Mouse (Mus musculus): ENCODE data around the gene Car1.
"Not testable (repeated sequence)": the region's sequence is repeated elsewhere in the genome, so short reads cannot be mapped to it uniquely, and the experiment has no call there.

Gene Car1

DNA sequence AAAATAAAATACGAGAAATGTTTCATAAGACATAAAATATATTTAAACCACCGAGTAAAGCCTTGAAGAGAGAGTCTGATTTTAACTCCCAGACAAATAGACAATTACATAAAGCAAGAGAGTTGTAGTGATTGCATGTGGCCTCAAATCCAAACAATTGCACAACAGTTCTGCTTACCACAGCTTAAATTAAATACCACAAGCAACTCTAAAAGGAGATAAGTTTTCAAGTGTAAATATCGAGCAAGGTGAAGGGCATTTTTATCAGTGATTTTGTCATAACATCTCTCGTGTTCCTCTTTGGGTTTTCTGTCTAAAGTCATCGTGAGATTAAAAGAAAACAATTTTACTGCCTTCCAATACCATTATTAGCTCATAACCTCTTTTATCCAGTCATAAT lies 25.0 kb downstream of the Car1 start:
- DNase-seq (ENCODE audit: low read depth) = not testable (repeated sequence)

DNA sequence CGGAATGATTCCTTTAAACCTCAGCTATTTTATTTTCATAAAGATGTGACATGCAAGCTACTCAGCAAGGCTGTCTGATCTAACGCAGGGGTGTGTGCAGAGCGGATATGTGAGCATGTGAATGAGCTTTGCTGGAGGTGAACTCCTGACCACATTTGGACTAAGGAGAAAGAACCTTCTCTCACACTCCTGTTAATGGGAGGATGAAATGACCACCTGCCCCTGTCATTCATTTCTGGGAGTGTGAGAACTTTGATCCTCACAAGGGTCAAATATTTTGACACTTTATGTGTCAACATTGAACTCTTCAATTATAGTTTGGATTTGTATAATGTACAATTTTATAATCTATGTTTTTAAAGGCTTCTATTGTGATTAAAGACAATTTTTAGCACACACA lies 25.8 kb downstream of the Car1 start:
- not testable (repeated sequence) for DNase-seq (ENCODE audit: low read depth)

DNA sequence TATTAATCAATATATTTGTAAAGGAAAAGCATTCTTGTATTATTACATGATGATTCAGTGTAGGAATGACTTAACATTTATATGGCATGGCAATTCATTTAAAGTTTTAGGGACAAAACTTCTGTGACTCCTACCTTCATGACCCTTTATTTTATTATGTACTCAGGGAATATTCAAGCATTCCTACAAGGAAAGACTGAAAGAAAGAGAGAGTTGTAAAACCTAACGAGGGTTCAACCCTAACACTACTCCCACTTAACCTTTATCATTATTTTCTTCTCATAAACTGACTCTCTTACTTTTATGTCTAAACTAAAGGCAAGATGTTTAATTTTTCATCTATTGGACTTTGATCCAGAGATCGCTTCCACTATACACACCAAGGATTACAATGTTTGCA lies 28.0 kb downstream of the Car1 start:
- no peak for DNase-seq (ENCODE audit: low read depth)

DNA sequence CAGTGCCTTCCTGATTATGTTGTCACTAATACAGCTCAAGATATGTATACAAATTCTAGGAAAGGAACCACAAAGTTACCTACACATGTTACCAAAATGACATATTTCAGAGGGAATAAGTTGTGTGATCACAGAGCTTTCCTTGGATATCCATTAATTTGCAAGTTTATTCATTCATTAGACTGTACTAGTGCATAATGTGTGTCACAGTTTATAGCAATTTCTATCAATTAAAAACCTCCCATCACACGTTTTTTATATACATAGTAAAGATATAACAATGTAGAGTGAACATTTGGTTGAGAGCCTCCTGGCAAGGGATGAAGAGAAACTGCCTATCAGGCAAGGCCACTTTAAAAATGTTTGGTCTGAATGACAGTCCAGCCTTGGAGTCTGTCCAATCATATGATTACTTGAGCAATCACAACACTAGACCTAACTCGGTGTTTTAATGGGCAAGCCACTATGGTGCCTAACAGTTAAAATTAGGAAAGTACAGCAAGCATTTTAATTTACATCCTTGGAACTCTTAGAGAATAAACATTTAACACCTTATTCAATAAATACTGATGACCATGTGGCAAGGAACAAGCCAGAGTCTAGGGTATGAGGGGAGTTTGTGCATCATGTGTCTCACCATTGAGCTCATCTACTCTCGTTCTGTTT lies 31.5 kb downstream of the Car1 start:
- not testable (repeated sequence) for DNase-seq (ENCODE audit: low read depth)

DNA sequence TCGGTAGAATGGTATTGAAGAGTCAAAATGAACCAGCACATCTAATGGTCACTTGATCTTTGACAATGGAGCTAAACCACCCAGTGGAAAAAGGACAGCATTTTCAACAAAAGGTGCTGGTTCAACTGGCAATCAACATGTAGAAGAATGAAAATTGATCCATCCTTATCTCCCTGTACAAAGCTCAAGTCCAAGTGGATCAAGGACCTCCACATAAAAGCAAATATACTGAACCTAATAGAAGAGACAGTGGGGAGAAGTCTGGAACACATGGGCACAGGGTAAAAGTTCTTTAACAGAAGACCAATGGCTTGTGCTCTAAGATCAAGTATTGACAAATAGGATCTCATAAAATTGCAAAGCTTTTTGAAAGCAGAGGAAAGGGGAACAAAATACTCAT lies 33.6 kb downstream of the Car1 start:
- not testable (repeated sequence) for DNase-seq (ENCODE audit: low read depth)

DNA sequence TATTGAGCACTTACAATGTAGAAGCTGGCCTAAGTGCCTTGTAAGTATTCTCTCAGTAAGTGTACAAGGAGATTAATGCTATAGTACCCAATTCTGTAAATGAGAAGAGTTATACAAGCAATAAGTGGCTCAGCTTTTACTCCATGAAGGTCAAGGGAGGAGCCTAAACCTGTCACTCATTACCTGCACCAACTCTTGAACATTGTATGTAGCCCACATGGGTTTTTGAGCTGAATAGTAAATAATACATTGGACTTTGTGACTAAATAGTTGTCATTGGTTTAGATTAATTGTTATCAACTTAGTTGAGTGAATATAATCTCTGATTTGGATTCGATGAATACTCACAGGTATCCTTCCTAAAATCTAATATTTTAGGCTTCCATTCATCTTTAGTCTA lies 35.7 kb downstream of the Car1 start:
- not testable (repeated sequence) for DNase-seq (ENCODE audit: low read depth)

DNA sequence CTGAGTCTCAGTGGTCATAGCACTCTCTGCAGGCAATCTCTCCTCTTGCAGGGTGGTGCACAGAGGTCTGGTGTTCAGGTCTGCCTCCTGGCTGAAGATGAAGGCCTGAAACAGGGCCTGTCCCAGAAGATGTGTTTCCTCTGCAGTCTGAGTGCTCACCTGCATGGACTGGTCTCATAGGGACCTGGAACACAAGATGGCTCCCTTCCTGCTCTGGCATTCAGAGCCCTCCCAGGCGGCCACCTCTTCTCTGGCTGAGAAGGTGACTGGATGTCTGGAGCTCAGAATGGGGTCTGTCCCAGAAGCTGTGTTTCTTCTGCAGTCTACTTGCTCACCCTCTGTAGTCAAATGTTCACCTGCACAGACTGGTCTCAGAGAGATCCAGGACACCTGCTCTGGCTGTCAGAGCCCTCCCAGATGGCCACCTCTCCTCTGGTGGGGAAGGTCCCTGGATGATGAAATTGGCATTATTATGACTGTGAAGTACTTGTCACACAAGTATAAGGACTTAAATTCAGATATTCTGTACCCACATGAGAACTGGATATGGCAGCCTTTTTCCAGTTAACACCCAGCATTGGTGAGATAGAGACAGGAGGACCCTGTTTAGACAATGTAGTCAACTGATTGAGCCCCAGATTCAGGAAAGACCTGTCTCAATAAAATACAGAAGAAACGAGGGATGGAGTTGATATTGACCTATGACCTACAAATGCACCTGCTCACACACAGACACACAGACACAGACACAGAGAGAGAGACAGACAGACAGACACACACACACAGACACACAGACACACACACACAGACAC lies 43.2 kb downstream of the Car1 start:
- DNase-seq (ENCODE audit: low read depth) = no peak

DNA sequence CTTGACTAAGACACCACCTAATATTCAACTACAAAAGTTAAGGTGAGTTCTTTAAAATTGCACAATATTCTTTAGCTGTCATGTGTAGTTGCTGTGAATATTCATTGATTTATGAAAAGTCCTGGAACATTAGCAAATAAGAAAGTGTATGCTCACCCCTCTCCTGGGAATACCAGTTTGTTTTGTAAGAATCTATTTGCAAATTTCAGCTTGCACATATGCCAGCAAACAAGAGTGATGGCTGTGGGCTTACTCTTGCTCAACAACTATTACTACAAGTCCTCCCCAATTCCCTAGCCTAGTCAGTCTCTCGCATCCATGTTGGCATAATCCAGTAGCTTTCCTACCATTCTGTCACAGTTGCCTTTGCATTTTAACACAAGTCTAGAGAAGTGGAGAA lies 52.5 kb downstream of the Car1 start:
- DNase-seq (ENCODE audit: low read depth) = no peak

DNA sequence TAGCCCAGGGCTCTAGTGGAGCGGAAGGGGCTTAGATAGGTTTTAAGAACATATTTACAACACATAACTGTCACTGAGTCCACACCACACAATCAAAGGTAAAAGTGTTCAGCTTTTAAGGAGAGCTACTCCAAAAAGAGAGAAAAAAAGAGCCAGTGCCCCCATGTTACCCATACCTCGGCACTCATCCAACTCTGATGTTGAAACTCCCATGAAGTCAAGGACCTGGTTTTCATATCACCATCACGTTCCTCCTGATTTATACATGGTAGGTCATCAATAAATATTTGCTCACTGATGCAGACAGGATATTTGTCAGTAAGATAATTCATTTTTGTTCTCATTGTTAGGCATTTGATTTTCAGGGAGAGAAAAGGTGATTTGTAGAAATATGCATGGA lies 62.1 kb downstream of the Car1 start:
- DNase-seq (ENCODE audit: low read depth) = no peak

DNA sequence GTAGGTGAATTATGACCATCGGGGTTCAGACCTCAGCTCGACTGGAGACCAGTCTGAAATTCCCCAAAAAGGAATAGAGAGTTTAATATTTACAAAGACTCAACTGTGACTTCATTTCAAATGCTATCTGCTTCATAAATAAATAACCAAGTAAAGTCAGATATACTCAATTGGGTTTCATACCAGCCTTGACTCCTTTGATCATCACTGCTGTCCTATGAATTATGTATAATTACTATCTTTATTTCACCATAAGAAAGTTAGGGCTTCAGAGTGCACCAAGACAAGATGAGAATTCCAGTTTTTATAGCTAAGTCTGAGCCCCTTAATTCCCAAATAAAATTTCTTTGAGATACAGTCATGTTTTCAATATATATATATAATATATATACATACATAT lies 69.9 kb downstream of the Car1 start:
- no peak for DNase-seq (ENCODE audit: low read depth)

DNA sequence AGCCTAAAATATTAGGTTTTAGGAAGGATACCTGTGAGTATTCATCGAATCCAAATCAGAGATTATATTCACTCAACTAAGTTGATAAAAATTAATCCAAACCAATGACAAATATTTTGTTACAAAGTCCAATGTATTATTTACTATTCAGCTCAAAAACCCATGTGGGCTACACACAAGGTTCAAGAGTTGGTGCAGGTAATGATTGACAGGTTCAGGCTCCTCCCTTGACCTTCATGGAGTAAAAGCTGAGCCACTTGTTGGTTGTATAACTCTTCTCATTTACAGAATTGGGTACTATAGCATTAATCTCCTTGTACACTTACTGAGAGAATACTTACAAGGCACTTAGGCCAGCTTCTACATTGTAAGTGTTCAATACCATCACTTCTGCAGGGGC lies 80.7 kb downstream of the Car1 start:
- not testable (repeated sequence) for DNase-seq (ENCODE audit: low read depth)

DNA sequence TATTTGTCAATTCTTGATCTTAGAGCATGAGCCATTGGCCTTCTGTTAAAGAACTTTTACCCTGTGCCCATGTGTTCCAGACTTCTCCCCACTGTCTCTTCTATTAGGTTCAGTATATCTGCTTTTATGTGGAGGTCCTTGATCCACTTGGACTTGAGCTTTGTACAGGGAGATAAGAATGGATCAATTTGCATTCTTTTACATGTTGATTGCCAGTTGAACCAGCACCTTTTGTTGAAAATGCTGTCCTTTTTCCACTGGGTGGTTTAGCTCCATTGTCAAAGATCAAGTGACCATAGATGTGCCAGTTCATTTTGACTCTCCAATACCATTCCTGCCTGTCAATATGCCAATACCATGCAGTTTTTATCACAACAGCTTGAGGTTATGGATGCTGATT lies 82.7 kb downstream of the Car1 start:
- not testable (repeated sequence) for DNase-seq (ENCODE audit: low read depth)
